Mouse (Mus musculus) erythroblast, adult 5-6 weeks (primary cell): ENCODE results near the gene Krt81. TPM values are rescaled to one million over a fixed set of nuclear protein-coding genes. Genes with fewer than 3 reads are reported as not detected.

Experiments
- ATAC-seq: replicated peaks from 2 replicates; pipeline ENCODE4 v1.8.0; 2016; ENCODE audit warnings: moderate number of reproducible peaks, mild to moderate bottlenecking, moderate TSS enrichment, inconsistent platforms; ENCODE audit not compliant: poor library complexity, low FRiP score, severe bottlenecking
- total RNA-seq, 2 experiments: library from RNA; stranded (forward) in 1 of 2; stranded (reverse) in 1 of 2; fragments of 150-400 nt in 1 of 2; fragments of 200-764, 138-1000 nt in 1 of 2; gene quantifications; 2 replicates each; pipeline versions ENCODE4 v1.2.3 to v1.2.4; 2015 to 2017; ENCODE audit warnings: low replicate concordance in 2 of 2

The Krt81 gene
- total RNA-seq, 2 experiments from 2014 or later, result not detected

DNA sequence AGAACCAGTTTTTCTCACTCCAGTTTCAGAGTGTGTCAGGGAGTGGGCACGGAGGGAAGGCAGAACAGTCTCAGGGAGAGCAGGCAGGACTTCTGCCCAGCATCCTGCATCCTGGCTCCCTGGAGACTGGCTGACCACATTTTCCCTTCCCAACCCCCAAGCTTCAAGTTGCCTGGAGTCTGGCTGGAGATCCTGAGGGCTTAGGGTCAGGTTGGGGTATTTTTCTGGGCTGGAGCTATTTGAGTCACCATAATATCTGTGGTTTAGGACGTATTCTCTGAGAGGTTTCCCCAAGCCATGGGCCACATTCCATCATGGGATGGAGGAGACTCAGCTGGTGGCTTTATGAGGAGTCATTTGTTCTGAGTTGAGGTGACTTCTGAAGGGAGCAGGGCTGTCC, 8.3 kb downstream of the Krt81 start:
- ATAC-seq, result no peak

DNA sequence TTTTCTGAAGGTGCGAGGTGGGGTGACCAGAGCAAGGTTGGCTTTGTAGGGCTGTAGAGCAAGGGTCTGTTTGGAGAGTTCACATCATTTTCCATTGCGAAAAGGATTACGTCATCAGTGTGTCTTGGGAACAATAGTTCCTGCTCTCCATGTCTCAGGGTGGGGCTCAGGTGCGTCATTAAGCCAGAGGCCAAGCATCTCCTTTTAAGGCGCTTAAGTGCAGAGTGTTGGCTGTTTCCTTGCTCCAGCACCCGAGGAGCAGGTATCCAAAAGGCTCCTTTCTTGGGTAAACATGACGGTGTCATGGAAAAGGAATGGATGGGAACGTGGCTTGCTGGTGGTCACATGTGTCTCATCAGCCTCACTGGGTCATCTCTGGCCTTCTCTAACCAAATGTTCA, 8.8 kb downstream of the Krt81 start:
- ATAC-seq, result no peak

DNA sequence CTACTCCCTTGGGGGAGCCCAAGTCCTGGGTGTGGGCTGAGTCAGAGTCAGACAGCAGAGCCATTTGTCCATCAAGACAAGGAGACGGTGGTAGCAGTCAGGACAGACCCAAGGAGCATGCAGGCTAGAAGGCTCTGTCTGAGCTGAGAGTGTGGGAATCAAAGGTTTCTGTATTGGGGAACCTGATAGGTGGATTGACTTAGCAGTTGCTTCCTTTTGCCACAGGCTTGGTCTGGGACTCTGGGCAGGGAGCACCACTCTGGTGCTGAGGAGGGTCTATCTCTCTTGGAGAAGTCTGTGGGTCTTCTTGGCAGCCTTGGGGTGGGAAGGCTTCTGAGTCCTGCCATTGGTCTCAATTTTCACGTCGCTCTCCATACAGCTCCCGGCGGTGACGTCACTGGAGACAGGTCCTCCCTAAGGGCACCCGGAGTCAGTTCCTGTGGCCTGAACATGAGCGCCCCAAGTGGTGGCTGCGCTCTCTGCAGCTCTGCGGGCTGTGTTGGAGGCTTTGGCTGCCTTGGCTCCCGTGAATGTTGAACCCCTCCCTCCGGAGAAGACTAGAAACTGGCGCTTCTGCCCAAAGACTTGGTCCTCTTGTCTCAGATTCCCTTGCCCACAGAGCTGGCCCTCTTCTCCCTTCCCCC, 10.3 kb downstream of the Krt81 start:
- peak; percentile 59; the same call in 1 of the 2 replicates for ATAC-seq

DNA sequence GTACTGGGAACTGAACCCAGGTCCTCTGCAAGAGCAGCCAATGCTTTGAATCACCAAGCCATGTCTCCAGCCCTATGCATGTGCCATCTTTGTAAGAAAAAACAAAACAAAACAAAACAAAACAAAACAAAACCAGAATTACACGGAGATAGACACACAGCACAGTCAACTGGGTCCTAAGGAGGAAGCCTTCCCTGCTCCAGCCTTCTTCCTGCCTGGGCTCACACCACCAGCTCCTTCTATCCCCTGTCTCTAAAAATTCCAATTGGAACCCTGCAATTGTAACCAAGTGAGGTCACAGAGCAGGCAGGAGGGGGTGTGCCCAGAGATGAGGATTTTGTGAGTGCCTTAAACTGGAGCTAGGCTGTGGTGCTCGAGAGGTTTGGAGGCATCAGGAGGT, 16.1 kb downstream of the Krt81 start, which contains the start of gene Krt88:
Gene Krt88, plus strand, starts transcription at position 301 of the 400 bp plus-strand sequence.
- no peak for ATAC-seq

GRCm38 (mm10) chr15:101446572-101446971, 17.0 kb downstream of the Krt81 start:
- no peak for ATAC-seq

DNA sequence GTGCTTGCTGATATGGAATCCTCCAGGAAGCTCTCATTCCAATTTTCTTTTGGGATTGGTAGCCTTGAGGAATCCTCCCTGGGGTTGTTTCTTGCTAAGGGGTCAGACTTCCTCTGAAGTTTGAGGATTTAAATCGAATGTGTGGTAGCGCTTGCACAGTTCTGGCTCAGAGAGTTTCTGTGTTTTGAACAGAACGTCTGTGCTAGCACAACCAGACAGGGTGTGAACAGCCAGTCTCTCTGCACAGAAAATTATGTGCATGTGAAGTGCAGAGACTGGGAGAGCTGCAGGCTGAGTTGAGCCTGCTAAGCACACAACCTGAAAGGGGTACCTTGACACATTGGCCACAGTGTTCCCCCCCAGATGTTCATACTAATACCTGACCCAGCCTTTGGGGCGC, 22.7 kb downstream of the Krt81 start:
- no peak for ATAC-seq

DNA sequence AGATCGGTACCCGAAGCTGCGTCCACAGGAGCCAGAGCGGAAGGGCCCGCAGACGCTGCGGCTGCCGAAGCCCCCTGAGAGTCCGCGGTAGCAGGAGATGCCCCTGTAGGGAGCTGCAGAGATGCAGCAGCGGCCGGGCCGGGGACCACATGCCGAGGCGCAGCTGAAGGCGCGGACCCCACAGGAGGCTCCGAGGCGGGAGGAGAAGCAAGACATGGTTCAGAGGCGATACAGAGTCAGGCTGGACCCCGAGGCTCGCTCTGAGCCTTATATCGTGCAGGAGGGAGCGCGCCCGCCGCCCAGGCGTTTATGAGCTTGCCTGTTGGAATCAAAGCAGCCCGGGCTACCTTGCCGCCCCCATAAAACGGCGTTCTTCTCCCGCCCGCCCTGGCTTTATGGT, 25.0 kb downstream of the Krt81 start, which contains the start of gene Krt87:
Gene Krt87, minus strand, starts transcription at position 250 of the 400 bp plus-strand sequence.
- ATAC-seq, result no peak

GRCm38 (mm10) chr15:101436611-101437010, 26.9 kb downstream of the Krt81 start:
- no peak for ATAC-seq

DNA sequence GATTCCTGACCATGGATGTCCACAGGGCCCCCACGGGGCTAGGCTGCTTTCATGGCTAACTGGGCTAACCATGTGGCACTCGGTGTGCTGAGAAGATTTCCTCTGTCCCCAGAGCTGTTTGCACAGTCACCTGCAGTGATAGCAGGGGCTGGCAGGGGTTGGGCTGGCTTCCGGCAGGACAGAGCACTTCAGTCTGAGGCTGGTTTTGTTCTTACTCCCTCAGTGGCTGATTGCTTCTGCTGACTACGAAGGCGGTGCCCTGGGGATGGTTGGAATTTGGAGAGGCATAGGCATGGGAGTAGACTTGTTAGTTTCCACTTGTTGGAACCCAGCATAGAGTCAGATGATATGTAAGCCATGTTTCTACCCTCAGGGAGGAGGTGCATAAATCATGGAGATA, 38.6 kb downstream of the Krt81 start:
- no peak for ATAC-seq

GRCm38 (mm10) chr15:101420903-101421302, 42.6 kb downstream of the Krt81 start:
- no peak for ATAC-seq

DNA sequence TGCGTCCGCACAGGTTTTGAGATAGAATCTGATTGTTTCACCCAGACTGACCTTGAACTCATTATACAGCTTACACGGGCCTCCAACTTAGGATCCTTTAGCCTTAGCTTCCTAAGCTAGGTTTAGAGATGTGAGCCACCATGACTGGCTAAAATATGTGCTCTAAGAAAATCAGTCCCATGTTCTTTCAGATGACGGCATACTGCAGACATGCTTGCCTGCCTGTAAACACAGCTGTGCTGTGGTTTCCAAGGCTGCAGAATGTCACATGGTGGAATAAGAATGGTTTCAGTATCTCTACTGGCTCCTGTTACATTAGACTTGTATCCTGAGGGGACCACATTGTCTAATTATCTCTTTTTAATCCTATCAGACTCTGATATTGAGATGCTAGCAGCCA, 44.6 kb downstream of the Krt81 start:
- ATAC-seq, result no peak

GRCm38 (mm10) chr15:101414807-101415565, 48.6 kb downstream of the Krt81 start:
- no peak for ATAC-seq

DNA sequence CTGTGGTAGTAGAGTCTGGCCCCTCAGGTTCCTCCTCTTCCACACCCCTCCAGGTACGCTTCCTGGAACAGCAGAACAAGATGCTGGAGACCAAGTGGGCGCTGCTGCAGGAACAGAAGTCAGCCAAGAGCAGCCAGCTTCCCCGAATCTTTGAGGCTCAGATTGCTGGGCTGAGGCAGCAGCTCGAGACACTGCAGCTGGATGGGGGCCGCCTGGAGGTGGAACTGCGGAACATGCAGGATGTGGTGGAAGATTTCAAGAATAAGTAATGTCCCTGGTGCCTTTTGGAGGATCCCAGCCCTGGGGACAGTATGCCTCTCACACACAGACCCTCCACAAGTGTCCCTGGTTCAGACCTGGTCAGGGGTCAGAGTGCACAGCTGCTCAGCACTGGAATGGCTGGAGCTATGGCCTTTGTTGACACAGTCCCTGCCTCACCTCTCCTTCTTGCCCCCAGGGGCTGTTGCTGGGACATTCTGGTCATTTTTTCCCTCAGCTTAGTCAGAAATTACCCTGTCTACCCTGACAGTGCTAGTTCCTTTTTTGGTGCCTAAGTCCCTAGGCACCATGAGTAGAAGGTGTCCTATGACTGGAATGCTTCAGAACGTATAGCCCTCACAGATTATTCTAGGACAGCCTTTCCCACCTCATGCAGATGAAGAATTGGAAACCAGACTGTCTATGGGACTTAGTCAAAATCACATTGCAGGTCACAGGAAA, 49.5 kb downstream of the Krt81 start:
- ATAC-seq, result no peak

GRCm38 (mm10) chr15:101412188-101412587, 51.4 kb downstream of the Krt81 start:
- ATAC-seq, result no peak

- ATAC-seq, result no peak
Measured at GRCm38 (mm10) chr15:101410775-101411174, 52.8 kb downstream of the Krt81 start, which contains the start of gene Krt7. Gene Krt7, plus strand, starts transcription at chr15:101411043.

Other genes starting within 250 kb of the Krt81 start
- gene Grasp, start 239.6 kb downstream of the Krt81 start, total RNA-seq (2015; ENCODE audit: low replicate concordance), result not detected in 2 replicates
- 0.84 TPM in 1 of 2 replicates, not detected in the other for gene Grasp, start 239.6 kb downstream of the Krt81 start, total RNA-seq (2017; ENCODE audit: low replicate concordance)
- 3.3 and 11.3 TPM in 2 replicates for gene Nr4a1, start 209.5 kb downstream of the Krt81 start, total RNA-seq (2015; ENCODE audit: low replicate concordance)
- gene Nr4a1, start 209.5 kb downstream of the Krt81 start, total RNA-seq (2017; ENCODE audit: low replicate concordance), result 6.0 and 15.7 TPM in 2 replicates
- gene Atg101, start 179.5 kb downstream of the Krt81 start, total RNA-seq (2015; ENCODE audit: low replicate concordance), result 7.9 and 14.2 TPM in 2 replicates
- gene Atg101, start 179.5 kb downstream of the Krt81 start, total RNA-seq (2017; ENCODE audit: low replicate concordance), result 13.0 and 14.1 TPM in 2 replicates
- not detected in 2 replicates for gene 6030408B16Rik, start 170.5 kb downstream of the Krt81 start, total RNA-seq (2015; ENCODE audit: low replicate concordance)
- not detected in 2 replicates for gene 6030408B16Rik, start 170.5 kb downstream of the Krt81 start, total RNA-seq (2017; ENCODE audit: low replicate concordance)
- gene Krt80, start 93.6 kb downstream of the Krt81 start, total RNA-seq (2015; ENCODE audit: low replicate concordance), result 9.4 and 9.6 TPM in 2 replicates
- gene Krt80, start 93.6 kb downstream of the Krt81 start, total RNA-seq (2017; ENCODE audit: low replicate concordance), result 2.4 TPM in 2 replicates
- gene Krt7, start 52.7 kb downstream of the Krt81 start, total RNA-seq (2015; ENCODE audit: low replicate concordance), result not detected in 2 replicates
- gene Krt7, start 52.7 kb downstream of the Krt81 start, total RNA-seq (2017; ENCODE audit: low replicate concordance), result 1.2 and 5.6 TPM in 2 replicates
- gene Krt87, start 24.9 kb downstream of the Krt81 start, total RNA-seq (2015; ENCODE audit: low replicate concordance), result not detected in 2 replicates
- gene Krt87, start 24.9 kb downstream of the Krt81 start, total RNA-seq (2017; ENCODE audit: low replicate concordance), result not detected in 2 replicates
- not detected in 2 replicates for gene Krt88, start 16.0 kb downstream of the Krt81 start, total RNA-seq (2015; ENCODE audit: low replicate concordance)
- gene Krt88, start 16.0 kb downstream of the Krt81 start, total RNA-seq (2017; ENCODE audit: low replicate concordance), result not detected in 2 replicates
- not detected in 2 replicates for gene Krt86, start 9.7 kb upstream of the Krt81 start, total RNA-seq (2015; ENCODE audit: low replicate concordance)
- not detected in 2 replicates for gene Krt86, start 9.7 kb upstream of the Krt81 start, total RNA-seq (2017; ENCODE audit: low replicate concordance)
- not detected in 2 replicates for gene Krt83, start 27.8 kb upstream of the Krt81 start, total RNA-seq (2015; ENCODE audit: low replicate concordance)
- 0.56 TPM in 1 of 2 replicates, not detected in the other for gene Krt83, start 27.8 kb upstream of the Krt81 start, total RNA-seq (2017; ENCODE audit: low replicate concordance)
- not detected in 2 replicates for gene Gm49425, start 53.5 kb upstream of the Krt81 start, total RNA-seq (2015; ENCODE audit: low replicate concordance)
- not detected in 2 replicates for gene Gm49425, start 53.5 kb upstream of the Krt81 start, total RNA-seq (2017; ENCODE audit: low replicate concordance)
- gene Krt84, start 69.1 kb upstream of the Krt81 start, total RNA-seq (2015; ENCODE audit: low replicate concordance), result not detected in 2 replicates
- not detected in 2 replicates for gene Krt84, start 69.1 kb upstream of the Krt81 start, total RNA-seq (2017; ENCODE audit: low replicate concordance)
- not detected in 2 replicates for gene Krt82, start 86.9 kb upstream of the Krt81 start, total RNA-seq (2015; ENCODE audit: low replicate concordance)
- gene Krt82, start 86.9 kb upstream of the Krt81 start, total RNA-seq (2017; ENCODE audit: low replicate concordance), result not detected in 2 replicates
- not detected in 2 replicates for gene Krt90, start 99.2 kb upstream of the Krt81 start, total RNA-seq (2015; ENCODE audit: low replicate concordance)
- gene Krt90, start 99.2 kb upstream of the Krt81 start, total RNA-seq (2017; ENCODE audit: low replicate concordance), result not detected in 2 replicates
- not detected in 2 replicates for gene Krt75, start 110.2 kb upstream of the Krt81 start, total RNA-seq (2015; ENCODE audit: low replicate concordance)
- not detected in 2 replicates for gene Krt75, start 110.2 kb upstream of the Krt81 start, total RNA-seq (2017; ENCODE audit: low replicate concordance)
- gene Gm5414, start 164.4 kb upstream of the Krt81 start, total RNA-seq (2015; ENCODE audit: low replicate concordance), result not detected in 2 replicates
- gene Gm5414, start 164.4 kb upstream of the Krt81 start, total RNA-seq (2017; ENCODE audit: low replicate concordance), result not detected in 2 replicates
- not detected in 2 replicates for gene Gm5478, start 183.6 kb upstream of the Krt81 start, total RNA-seq (2015; ENCODE audit: low replicate concordance)
- gene Gm5478, start 183.6 kb upstream of the Krt81 start, total RNA-seq (2017; ENCODE audit: low replicate concordance), result not detected in 2 replicates
- gene Krt6b, start 216.5 kb upstream of the Krt81 start, total RNA-seq (2015; ENCODE audit: low replicate concordance), result not detected in 2 replicates
- not detected in 2 replicates for gene Krt6b, start 216.5 kb upstream of the Krt81 start, total RNA-seq (2017; ENCODE audit: low replicate concordance)
- not detected in 2 replicates for gene Krt6a, start 230.6 kb upstream of the Krt81 start, total RNA-seq (2015; ENCODE audit: low replicate concordance)
- gene Krt6a, start 230.6 kb upstream of the Krt81 start, total RNA-seq (2017; ENCODE audit: low replicate concordance), result not detected in 2 replicates
- gene Krt5, start 249.1 kb upstream of the Krt81 start, total RNA-seq (2015; ENCODE audit: low replicate concordance), result not detected in 2 replicates
- not detected in 2 replicates for gene Krt5, start 249.1 kb upstream of the Krt81 start, total RNA-seq (2017; ENCODE audit: low replicate concordance)